Mouse (Mus musculus) small intestine, adult 2 months (tissue): ENCODE data around the gene Slc2a13. TPM values are rescaled to one million over a fixed set of nuclear protein-coding genes. Genes with fewer than 3 reads are reported as not detected.

ENCODE experiments used
- H3K27ac ChIP-seq: fragments of 200-500 bp; 2 replicates; pipeline ENCODE4 v1.5.1; 2012; ENCODE audit warnings: low read depth, low read length, control low read depth, inconsistent platforms; ENCODE audit not compliant: insufficient read depth
- H3K27me3 ChIP-seq: fragments of 200-500 bp; 2 replicates; pipeline ENCODE4 v1.6.1; 2012; ENCODE audit warnings: mild to moderate bottlenecking, moderate library complexity, low read length, inconsistent platforms; ENCODE audit not compliant: control insufficient read depth, insufficient read depth
- H3K36me3 ChIP-seq: fragments of 200-500 bp; 2 replicates; pipeline ENCODE4 v1.6.1; 2012; ENCODE audit warnings: mild to moderate bottlenecking, low read length, control low read depth, inconsistent platforms; ENCODE audit not compliant: control insufficient read depth, insufficient read depth
- H3K4me1 ChIP-seq: fragments of 200-500 bp; 2 replicates; pipeline ENCODE4 v1.6.1; 2012; ENCODE audit warnings: low read length, inconsistent platforms, mixed read lengths; ENCODE audit not compliant: control insufficient read depth, insufficient read depth, insufficient read length
- H3K4me3 ChIP-seq: fragments of 200-500 bp; 2 replicates; pipeline ENCODE4 v1.5.1; 2012; ENCODE audit warnings: low read depth, mild to moderate bottlenecking, control low read depth, inconsistent platforms, low read length, moderate library complexity
- CTCF ChIP-seq: fragments of 200-500 bp; IDR thresholded peaks from 2 replicates; pipeline ENCODE4 v1.5.1; 2012; ENCODE audit warnings: low read depth, mild to moderate bottlenecking, control low read depth, inconsistent platforms, low read length, moderate library complexity, mixed read lengths; ENCODE audit not compliant: insufficient replicate concordance, insufficient read length; ENCODE audit errors: extremely low read depth
- POLR2A ChIP-seq: fragments of 200-500 bp; IDR thresholded peaks from 2 replicates; pipeline ENCODE4 v1.6.1; 2012; ENCODE audit warnings: low read depth, mild to moderate bottlenecking, control low read depth, inconsistent platforms, low read length, moderate library complexity
- WGBS: fragments of 180-500 bp; shearing (Covaris S2); methylation state at CpG from one replicate; pipeline ENCODE4 v1.1.7; 2018; 5-methylcytosine and 5-hydroxymethylcytosine counted together
- polyA plus RNA-seq: library from polyadenylated mRNA; depleted of rRNA; stranded (reverse); fragments of >200 nt; gene quantifications from 2 replicates; pipeline ENCODE4 v1.2.3, GENCODE M21; 2012

The Slc2a13 gene
- polyA plus RNA-seq, 1 experiment: 0.71 TPM

GRCm38 (mm10) chr15:91377568-91377967 lies 195.5 kb downstream of the Slc2a13 start:
- 89% methylated on average over 11 of the region's 11 CpGs for WGBS
- H3K27ac ChIP-seq: no peak overlapping the region
- no peak for TF ChIP-seq POLR2A
- no peak for TF ChIP-seq CTCF
- H3K4me3 ChIP-seq: no peak overlapping the region
- 0 out of 2 replicates have a peak, but pooled peaks cover under 1% of the 10 kb centered on the region for H3K4me1 ChIP-seq
- H3K36me3 ChIP-seq: no peaks in the 10 kb centered on the region
- no peaks in the 10 kb centered on the region for H3K27me3 ChIP-seq

GRCm38 (mm10) chr15:91377105-91377504 lies 196.0 kb downstream of the Slc2a13 start:
- H3K27ac ChIP-seq: no peak overlapping the region
- WGBS: 84% methylated on average over 11 of the region's 11 CpGs
- TF ChIP-seq CTCF (no peak), POLR2A (no peak)

DNA sequence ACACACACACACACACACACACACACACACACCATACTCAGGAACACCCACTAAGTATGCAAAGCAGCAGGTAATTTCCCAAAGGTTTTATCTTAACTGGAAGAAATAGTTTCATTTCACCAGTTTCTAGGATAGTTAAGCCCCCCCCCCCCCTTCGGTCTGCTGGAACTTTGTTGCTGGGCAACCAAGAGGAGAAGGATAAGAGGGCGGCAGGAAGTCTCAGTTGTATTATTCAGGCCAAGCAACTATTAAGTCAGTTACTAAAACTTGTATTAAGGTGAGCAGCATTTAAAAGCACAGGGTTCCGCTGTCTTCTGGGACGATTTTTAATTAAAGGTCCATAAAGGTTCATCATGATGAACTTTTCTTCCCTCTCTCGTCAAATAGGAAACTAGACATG lies 198.6 kb downstream of the Slc2a13 start:
- no peaks in the 10 kb centered on the region for H3K27me3 ChIP-seq
- H3K4me3 ChIP-seq: no peak overlapping the region
- no peaks in the 10 kb centered on the region for H3K36me3 ChIP-seq
- no peak overlapping the region for H3K27ac ChIP-seq
- TF ChIP-seq CTCF (no peak), POLR2A (no peak)
- no peaks in the 10 kb centered on the region for H3K4me1 ChIP-seq
- WGBS: 65% methylated on average over 5 of the region's 5 CpGs

More at GRCm38 (mm10) chr15:91377105-91377504, 196.0 kb downstream of the Slc2a13 start:
- Histone ChIP-seq H3K4me3 (no peak overlapping the region), H3K27me3 (no peaks in the 10 kb centered on the region), H3K4me1 (no peaks in the 10 kb centered on the region), H3K36me3 (no peaks in the 10 kb centered on the region)

GRCm38 (mm10) chr15:91373203-91373584 lies 199.9 kb downstream of the Slc2a13 start:
- no peaks in the 10 kb centered on the region for H3K27me3 ChIP-seq
- no peak for TF ChIP-seq CTCF
- no peak for TF ChIP-seq POLR2A
- WGBS: 75% methylated on average over 7 of the region's 7 CpGs
- no peak overlapping the region for H3K27ac ChIP-seq
- no peaks in the 10 kb centered on the region for H3K36me3 ChIP-seq
- no peak overlapping the region for H3K4me3 ChIP-seq
- H3K4me1 ChIP-seq: no peaks in the 10 kb centered on the region

DNA sequence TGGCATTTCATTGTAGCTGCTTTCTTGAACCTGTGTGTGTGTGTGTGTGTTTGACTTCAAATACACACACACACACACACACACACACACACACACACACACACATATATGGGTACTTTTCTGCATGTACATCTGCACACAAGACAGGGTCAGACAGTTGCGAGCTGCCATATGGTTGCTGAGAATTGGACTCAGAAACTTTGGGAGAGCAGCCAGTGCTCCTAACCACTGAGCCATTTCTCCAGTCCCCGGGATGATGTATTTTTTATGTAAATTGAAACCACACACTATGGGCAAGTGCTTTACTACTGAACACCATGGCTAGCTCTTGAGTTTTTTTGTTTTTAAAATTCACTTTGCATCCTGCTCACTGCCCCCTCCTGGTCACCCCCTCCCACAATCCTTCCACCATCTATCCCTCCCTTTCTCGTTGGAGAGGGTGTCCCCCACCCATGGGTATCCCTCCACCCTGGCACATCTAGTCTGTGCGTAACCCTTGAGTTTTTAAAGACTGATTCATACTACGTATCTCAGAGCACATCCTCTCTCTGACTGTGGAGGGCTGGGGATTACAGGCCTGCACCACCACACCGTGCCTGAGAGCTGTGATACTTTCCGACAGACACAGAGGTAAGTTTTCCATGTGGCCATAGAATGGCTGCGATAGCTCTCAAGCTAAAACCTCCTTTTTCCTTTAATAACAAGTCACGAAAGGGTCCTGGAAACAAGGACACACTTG lies 200.4 kb downstream of the Slc2a13 start:
- no peak overlapping the region for H3K27ac ChIP-seq
- H3K4me3 ChIP-seq: no peak overlapping the region
- H3K36me3 ChIP-seq: no peaks in the 10 kb centered on the region
- TF ChIP-seq CTCF (no peak), POLR2A (no peak)
- WGBS: 83% methylated on average over 9 of the region's 9 CpGs
- no peaks in the 10 kb centered on the region for H3K4me1 ChIP-seq
- no peaks in the 10 kb centered on the region for H3K27me3 ChIP-seq

DNA sequence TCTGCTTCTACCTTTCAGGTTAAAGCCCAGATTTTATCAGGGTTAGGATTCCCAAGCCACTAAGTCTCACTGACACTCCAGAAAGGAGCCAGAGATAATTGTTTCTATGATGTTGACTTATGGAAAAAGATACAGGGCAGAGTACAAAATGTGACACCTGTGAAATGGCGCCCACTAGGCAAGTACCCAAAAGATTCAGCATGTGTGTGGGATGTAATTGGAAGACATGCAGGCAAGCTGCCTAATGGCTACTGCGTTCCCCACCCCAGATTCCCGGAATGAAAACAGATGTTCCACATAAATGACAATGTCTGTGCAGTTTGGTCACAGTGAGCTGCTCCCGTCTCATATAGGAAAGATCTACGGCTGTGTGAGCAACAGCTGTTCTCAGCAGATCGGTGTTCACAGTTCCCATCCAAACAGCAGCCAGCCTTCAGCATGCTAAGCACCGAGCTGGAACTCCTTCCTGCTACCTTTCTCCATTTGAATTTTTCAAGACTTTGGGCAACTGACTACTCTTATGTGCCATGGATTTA lies 201.1 kb downstream of the Slc2a13 start:
- 76% methylated on average over 7 of the region's 7 CpGs for WGBS
- Histone ChIP-seq H3K27ac (no peak overlapping the region), H3K4me3 (no peak overlapping the region), H3K27me3 (no peaks in the 10 kb centered on the region), H3K4me1 (no peaks in the 10 kb centered on the region), H3K36me3 (no peaks in the 10 kb centered on the region)
- TF ChIP-seq POLR2A: no peak
- no peak for TF ChIP-seq CTCF

DNA sequence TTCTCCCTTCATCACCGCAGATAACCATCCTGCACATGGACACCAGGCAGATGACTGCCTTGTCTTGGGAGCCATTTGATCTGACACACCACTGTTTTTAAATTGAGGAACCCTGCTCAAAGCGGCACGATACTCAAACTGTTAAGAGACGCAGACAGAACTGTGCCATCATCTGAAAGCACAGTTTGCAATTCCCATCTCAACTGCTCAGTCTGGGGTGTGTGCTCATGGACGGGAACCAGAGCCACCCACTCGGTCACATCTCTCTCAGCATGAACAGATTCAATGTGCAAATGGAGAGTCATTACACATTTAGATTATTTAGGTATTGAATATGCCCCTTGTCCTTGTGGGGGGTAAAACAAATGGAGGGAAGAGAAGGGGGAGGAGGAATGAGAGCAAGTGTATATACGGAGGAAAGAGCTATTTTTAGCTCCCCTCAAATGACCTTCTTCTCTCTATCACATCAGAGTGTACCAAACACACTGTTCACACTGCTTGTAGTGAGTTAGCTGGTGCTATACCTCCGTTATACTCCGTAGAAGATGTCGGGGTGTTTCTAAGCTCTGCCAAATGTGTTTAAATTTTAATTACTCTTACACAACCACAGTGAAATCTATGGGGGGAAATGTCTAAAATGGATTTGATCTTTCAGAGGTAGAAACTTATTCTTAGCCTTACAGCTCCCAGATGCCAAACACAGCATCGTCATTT lies 203.2 kb downstream of the Slc2a13 start:
- Histone ChIP-seq H3K36me3 (no peaks in the 10 kb centered on the region), H3K4me1 (no peaks in the 10 kb centered on the region), H3K27me3 (no peaks in the 10 kb centered on the region), H3K4me3 (no peak overlapping the region), H3K27ac (no peak overlapping the region)
- TF ChIP-seq CTCF (no peak), POLR2A (no peak)
- 82% methylated on average over 11 of the region's 11 CpGs for WGBS
